Mouse (Mus musculus) hindbrain, embryonic 15.5 days (tissue): ENCODE measurements around the gene Serpina12. TPM values are rescaled to one million over a fixed set of nuclear protein-coding genes. Genes with fewer than 3 reads are reported as not detected.

Experiments used
- ATAC-seq: fragments of 200-750 bp; cut with Nextera tagmentation; 2 replicates; pipeline ENCODE4 v1.8.0; 2017; ENCODE audit warnings: low read depth, moderate number of reproducible peaks, moderate TSS enrichment; ENCODE audit not compliant: low FRiP score
- H3K27ac ChIP-seq: fragments of 300-500 bp; sonication (generic); replicated peaks from 2 replicates; pipeline ENCODE4 v1.5.1; 2015; ENCODE audit warnings: mild to moderate bottlenecking, inconsistent platforms
- H3K27me3 ChIP-seq: fragments of 300-500 bp; sonication (generic); 2 replicates; pipeline ENCODE4 v1.6.1; 2015; ENCODE audit warnings: control low read depth, inconsistent platforms
- H3K36me3 ChIP-seq: fragments of 300-500 bp; sonication (generic); 2 replicates; pipeline ENCODE4 v1.6.1; 2015; ENCODE audit warnings: control low read depth, inconsistent platforms
- H3K4me1 ChIP-seq: fragments of 300-500 bp; sonication (generic); replicated peaks from 2 replicates; pipeline ENCODE4 v1.6.1; 2015; ENCODE audit warnings: control low read depth, inconsistent platforms
- H3K4me2 ChIP-seq: fragments of 300-500 bp; sonication (generic); 2 replicates; pipeline ENCODE4 v1.6.1; 2015; ENCODE audit warnings: moderate library complexity, mild to moderate bottlenecking, inconsistent platforms
- H3K4me3 ChIP-seq: fragments of 300-500 bp; sonication (generic); 2 replicates; pipeline ENCODE4 v1.5.1; 2015; ENCODE audit warnings: mild to moderate bottlenecking, inconsistent platforms
- H3K9ac ChIP-seq: fragments of 300-500 bp; sonication (generic); 2 replicates; pipeline ENCODE4 v1.6.1; 2015; ENCODE audit warnings: inconsistent platforms
- H3K9me3 ChIP-seq: fragments of 300-500 bp; sonication (generic); 2 replicates; pipeline ENCODE4 v1.6.1; 2016; ENCODE audit warnings: control low read depth, inconsistent platforms
- WGBS: fragments of 180-500 bp; shearing (Covaris S2); methylation state at CpG from one replicate; pipeline ENCODE4 v1.1.7; 2015; 5-methylcytosine and 5-hydroxymethylcytosine counted together
- polyA plus RNA-seq: library from polyadenylated mRNA; unstranded; fragments of >200 nt; fragmentation: Nextera tagmentation; extraction: Ambion mirVana; gene quantifications from 2 replicates; pipeline ENCODE4 v1.2.1, GENCODE M21; 2015

The Serpina12 gene
- polyA plus RNA-seq, 1 experiment from 2014 or later: not detected

DNA sequence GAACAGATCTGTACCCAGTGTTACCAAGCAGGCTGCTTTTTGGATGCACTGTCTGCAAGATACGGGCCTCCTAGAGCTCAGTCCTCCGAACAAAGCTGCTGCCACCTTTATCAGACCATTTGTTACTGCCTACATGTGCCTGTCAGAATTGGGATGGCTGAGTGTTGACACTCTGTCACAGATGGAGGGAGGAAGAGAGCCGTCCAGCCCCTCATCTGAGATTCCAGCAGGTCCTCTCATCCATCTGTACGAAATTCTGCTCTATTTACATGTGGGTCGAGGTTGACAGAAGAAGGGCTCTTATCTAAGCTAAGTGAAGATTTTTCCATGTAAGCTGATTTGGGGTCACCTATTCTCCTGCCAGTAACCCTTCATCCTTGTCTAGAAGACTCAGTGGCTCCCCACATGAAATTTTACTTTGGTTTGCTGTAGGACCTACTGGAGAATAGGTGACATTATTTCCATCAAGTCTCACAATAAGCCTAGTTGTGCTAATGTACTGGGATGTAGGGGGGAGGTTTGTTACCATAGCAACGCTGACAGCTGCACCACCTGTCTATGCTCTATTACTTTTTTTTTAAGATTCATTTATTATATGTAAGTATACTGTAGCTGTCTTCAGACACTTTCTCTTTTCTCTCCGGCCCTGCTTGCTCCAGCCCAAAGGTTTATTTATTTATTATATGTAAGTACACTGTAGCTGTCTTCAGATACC, 62.4 kb downstream of the Serpina12 start:
- Histone ChIP-seq H3K36me3 (no peaks in the 10 kb centered on the region), H3K4me2 (no peak overlapping the region), H3K27me3 (no peaks in the 10 kb centered on the region), H3K27ac (0 out of 2 replicates have a peak overlapping the region, but pooled peaks have one; percentile 40), H3K4me1 (no peaks in the 10 kb centered on the region), H3K9ac (no peak overlapping the region), H3K4me3 (no peak overlapping the region), H3K9me3 (no peaks in the 10 kb centered on the region)
- 77% methylated on average over 7 of the region's 7 CpGs for WGBS
- no peak for ATAC-seq

Other genes starting within 250 kb of the Serpina12 start
- 1.5 TPM in 1 of 2 replicates, not detected in the other for gene Serpina1b, start 214.1 kb downstream of the Serpina12 start, polyA plus RNA-seq
- 0.80 TPM in 1 of 2 replicates, not detected in the other for gene Serpina1a, start 180.9 kb downstream of the Serpina12 start, polyA plus RNA-seq
- 0.19 TPM in 1 of 2 replicates, not detected in the other for gene Serpina1c, start 139.6 kb downstream of the Serpina12 start, polyA plus RNA-seq
- gene Serpina1e, start 85.5 kb downstream of the Serpina12 start, polyA plus RNA-seq: 0.19 TPM in 1 of 2 replicates, not detected in the other
- gene Serpina11, start 54.5 kb downstream of the Serpina12 start, polyA plus RNA-seq: not detected in 2 replicates
- gene Serpina9, start 30.7 kb downstream of the Serpina12 start, polyA plus RNA-seq: 0.18 and 0.32 TPM in 2 replicates
- not detected in 2 replicates for gene Serpina5, start 56.7 kb upstream of the Serpina12 start, polyA plus RNA-seq
- gene Serpina3a, start 68.3 kb upstream of the Serpina12 start, polyA plus RNA-seq: not detected in 2 replicates
- gene Serpina3b, start 83.6 kb upstream of the Serpina12 start, polyA plus RNA-seq: not detected in 2 replicates
- gene Serpina3c, start 109.4 kb upstream of the Serpina12 start, polyA plus RNA-seq: not detected in 2 replicates
- 0.10 and 0.12 TPM in 2 replicates for gene Serpina3f, start 170.1 kb upstream of the Serpina12 start, polyA plus RNA-seq
- 0.88 and 2.4 TPM in 2 replicates for gene Serpina3g, start 191.8 kb upstream of the Serpina12 start, polyA plus RNA-seq
- not detected in 2 replicates for gene Serpina3i, start 218.7 kb upstream of the Serpina12 start, polyA plus RNA-seq